Mouse (Mus musculus): Measurements from ENCODE around the gene H3f3a.

GRCm38 (mm10) chr1:180794170-180794569, 19.6 kb downstream of the H3f3a start:
- no peak for TF ChIP-seq CTCF (IDR thresholded peaks at IDR 0.05; ENCODE audit: borderline replicate concordance, extremely low read depth, insufficient read depth, insufficient read length)
- no peak for TF ChIP-seq POLR2A (IDR thresholded peaks at IDR 0.05; ENCODE audit: borderline replicate concordance, extremely low read depth, insufficient read depth, insufficient read length, poor library complexity, severe bottlenecking)
